Mouse (Mus musculus): ENCODE measurements at regions not wholly inside any gene's neighbourhood (a gene's known extent, or its start where the extent isn't known, plus 50 kb on each side); places are given as distances from the start of the nearest gene placed in this dataset.

DNA sequence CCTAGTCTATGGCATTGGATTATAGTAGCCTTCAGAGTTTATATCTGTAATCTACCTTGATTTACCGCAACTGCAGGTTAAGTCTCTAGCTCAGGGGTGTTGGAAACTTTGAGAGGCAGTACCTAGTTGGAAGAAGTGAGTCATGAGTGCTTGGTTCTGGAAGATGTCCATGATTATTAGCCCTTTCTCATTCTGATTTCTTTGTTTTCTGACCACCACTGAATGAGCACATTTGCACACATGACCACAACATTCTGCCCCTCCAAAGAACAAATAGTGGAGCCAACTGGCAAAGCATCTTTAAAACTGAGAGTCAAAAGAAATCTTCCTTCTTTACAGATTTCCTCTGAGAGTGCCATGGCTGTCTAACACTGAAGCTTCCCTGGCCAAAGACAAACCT, 95.5 kb upstream of the Dcn start:
- Histone ChIP-seq H3K9me3 (replicated peaks; ENCODE audit: control insufficient read depth, insufficient read depth, low read length, poor library complexity, severe bottlenecking) (no peaks in the 10 kb centered on the region), H3K27ac (ENCODE audit: insufficient read depth, low read length) (no peak overlapping the region), H3K27me3 (ENCODE audit: control insufficient read depth, insufficient read depth, low read length, poor library complexity, severe bottlenecking) (no peaks in the 10 kb centered on the region), H3K9ac (ENCODE audit: low read depth, poor library complexity, severe bottlenecking) (no peak overlapping the region), H3K4me3 (ENCODE audit: low read depth, low read length) (no peak overlapping the region), H3K4me1 (ENCODE audit: control insufficient read depth, insufficient read depth, low read length) (no peaks in the 10 kb centered on the region), H3K36me3 (ENCODE audit: control insufficient read depth, insufficient read depth, low read length, poor library complexity, severe bottlenecking) (no peaks in the 10 kb centered on the region)
- TF ChIP-seq EP300 (IDR thresholded peaks at IDR 0.05; ENCODE audit: insufficient read depth, low read depth, low read length): no peak
- no peak for TF ChIP-seq CTCF (IDR thresholded peaks at IDR 0.05; ENCODE audit: low read depth, low read length)
- no peak for TF ChIP-seq POLR2A (IDR thresholded peaks at IDR 0.05; ENCODE audit: insufficient read depth, low read length)

- Histone ChIP-seq H3K9ac (ENCODE audit: low read depth, poor library complexity, severe bottlenecking) (no peak overlapping the region), H3K36me3 (ENCODE audit: control insufficient read depth, insufficient read depth, low read length, poor library complexity, severe bottlenecking) (no peaks in the 10 kb centered on the region), H3K9me3 (replicated peaks; ENCODE audit: control insufficient read depth, insufficient read depth, low read length, poor library complexity, severe bottlenecking) (no peaks in the 10 kb centered on the region), H3K27ac (ENCODE audit: insufficient read depth, low read length) (no peak overlapping the region), H3K27me3 (ENCODE audit: control insufficient read depth, insufficient read depth, low read length, poor library complexity, severe bottlenecking) (no peaks in the 10 kb centered on the region), H3K4me3 (ENCODE audit: low read depth, low read length) (no peak overlapping the region), H3K4me1 (ENCODE audit: control insufficient read depth, insufficient read depth, low read length) (no peaks in the 10 kb centered on the region)
- no peak for TF ChIP-seq POLR2A (IDR thresholded peaks at IDR 0.05; ENCODE audit: insufficient read depth, low read length)
- no peak for TF ChIP-seq EP300 (IDR thresholded peaks at IDR 0.05; ENCODE audit: insufficient read depth, low read depth, low read length)
- TF ChIP-seq CTCF (IDR thresholded peaks at IDR 0.05; ENCODE audit: low read depth, low read length): no peak
Measured at GRCm38 (mm10) chr10:97387196-97387876, 92.1 kb upstream of the Dcn start.

GRCm38 (mm10) chr10:97389647-97390590, 89.5 kb upstream of the Dcn start:
- H3K9me3 ChIP-seq (replicated peaks; ENCODE audit: control insufficient read depth, insufficient read depth, low read length, poor library complexity, severe bottlenecking): no peaks in the 10 kb centered on the region
- no peak overlapping the region for H3K4me3 ChIP-seq (ENCODE audit: low read depth, low read length)
- no peak overlapping the region for H3K9ac ChIP-seq (ENCODE audit: low read depth, poor library complexity, severe bottlenecking)
- H3K36me3 ChIP-seq (ENCODE audit: control insufficient read depth, insufficient read depth, low read length, poor library complexity, severe bottlenecking): no peaks in the 10 kb centered on the region
- H3K27ac ChIP-seq (ENCODE audit: insufficient read depth, low read length): no peak overlapping the region
- no peaks in the 10 kb centered on the region for H3K27me3 ChIP-seq (ENCODE audit: control insufficient read depth, insufficient read depth, low read length, poor library complexity, severe bottlenecking)
- H3K4me1 ChIP-seq (ENCODE audit: control insufficient read depth, insufficient read depth, low read length): no peaks in the 10 kb centered on the region
- TF ChIP-seq CTCF (IDR thresholded peaks at IDR 0.05; ENCODE audit: low read depth, low read length): no peak
- no peak for TF ChIP-seq EP300 (IDR thresholded peaks at IDR 0.05; ENCODE audit: insufficient read depth, low read depth, low read length)
- no peak for TF ChIP-seq POLR2A (IDR thresholded peaks at IDR 0.05; ENCODE audit: insufficient read depth, low read length)

DNA sequence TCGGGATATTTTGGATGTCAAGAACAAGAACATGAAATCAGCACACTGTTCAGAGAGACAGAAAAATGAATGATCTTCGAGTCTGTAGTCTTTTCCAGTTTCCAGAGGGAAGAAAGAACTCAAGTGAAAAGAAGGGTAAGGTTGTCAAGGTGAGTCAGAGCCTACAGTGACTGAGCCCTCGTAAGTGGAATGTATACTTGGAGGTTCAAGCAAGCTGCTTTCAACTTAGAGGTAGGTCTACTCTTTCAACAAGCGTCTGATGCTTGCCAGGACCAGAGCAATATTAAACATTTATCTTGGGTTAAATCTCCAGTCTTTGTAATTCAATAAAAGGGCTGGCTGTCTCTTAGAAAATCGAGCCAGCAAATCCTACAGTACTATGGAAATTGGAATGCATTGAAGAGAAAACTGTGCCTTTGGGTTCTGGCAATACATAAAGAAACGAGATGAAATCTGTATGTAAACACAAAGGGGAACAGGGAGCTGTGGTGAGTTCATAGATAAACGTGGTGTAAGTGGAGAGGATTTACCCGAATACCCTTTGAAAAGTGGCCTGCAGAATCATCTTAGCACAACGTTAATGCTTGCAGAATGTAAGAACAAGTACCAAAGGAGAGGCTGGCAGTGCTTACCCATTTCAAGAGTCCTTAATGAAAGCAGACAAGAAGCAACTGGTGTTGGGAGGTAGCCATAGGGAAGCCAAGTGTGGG, 82.2 kb upstream of the Dcn start:
- Histone ChIP-seq H3K4me3 (ENCODE audit: low read depth, low read length) (no peak overlapping the region), H3K36me3 (ENCODE audit: control insufficient read depth, insufficient read depth, low read length, poor library complexity, severe bottlenecking) (no peaks in the 10 kb centered on the region), H3K4me1 (ENCODE audit: control insufficient read depth, insufficient read depth, low read length) (no peaks in the 10 kb centered on the region), H3K27me3 (ENCODE audit: control insufficient read depth, insufficient read depth, low read length, poor library complexity, severe bottlenecking) (no peaks in the 10 kb centered on the region; the same call in none of the 2 replicates), H3K27ac (ENCODE audit: insufficient read depth, low read length) (no peak overlapping the region), H3K9me3 (replicated peaks; ENCODE audit: control insufficient read depth, insufficient read depth, low read length, poor library complexity, severe bottlenecking) (no peaks in the 10 kb centered on the region), H3K9ac (ENCODE audit: low read depth, poor library complexity, severe bottlenecking) (no peak overlapping the region)
- no peak for TF ChIP-seq POLR2A (IDR thresholded peaks at IDR 0.05; ENCODE audit: insufficient read depth, low read length)
- no peak for TF ChIP-seq EP300 (IDR thresholded peaks at IDR 0.05; ENCODE audit: insufficient read depth, low read depth, low read length)
- no peak for TF ChIP-seq CTCF (IDR thresholded peaks at IDR 0.05; ENCODE audit: low read depth, low read length)

GRCm38 (mm10) chr10:97397896-97398295, 81.5 kb upstream of the Dcn start:
- TF ChIP-seq EP300 (IDR thresholded peaks at IDR 0.05; ENCODE audit: insufficient read depth, low read depth, low read length) (no peak), CTCF (IDR thresholded peaks at IDR 0.05; ENCODE audit: low read depth, low read length) (no peak), POLR2A (IDR thresholded peaks at IDR 0.05; ENCODE audit: insufficient read depth, low read length) (no peak)
- Histone ChIP-seq H3K4me3 (ENCODE audit: low read depth, low read length) (no peak overlapping the region), H3K9me3 (replicated peaks; ENCODE audit: control insufficient read depth, insufficient read depth, low read length, poor library complexity, severe bottlenecking) (no peaks in the 10 kb centered on the region), H3K9ac (ENCODE audit: low read depth, poor library complexity, severe bottlenecking) (no peak overlapping the region), H3K36me3 (ENCODE audit: control insufficient read depth, insufficient read depth, low read length, poor library complexity, severe bottlenecking) (no peaks in the 10 kb centered on the region), H3K4me1 (ENCODE audit: control insufficient read depth, insufficient read depth, low read length) (no peaks in the 10 kb centered on the region), H3K27ac (ENCODE audit: insufficient read depth, low read length) (no peak overlapping the region), H3K27me3 (ENCODE audit: control insufficient read depth, insufficient read depth, low read length, poor library complexity, severe bottlenecking) (no peaks in the 10 kb centered on the region; the same call in none of the 2 replicates)
